Comparison of ENCODE assay signal across 8 mouse cellular contexts in the genomic region with DNA sequence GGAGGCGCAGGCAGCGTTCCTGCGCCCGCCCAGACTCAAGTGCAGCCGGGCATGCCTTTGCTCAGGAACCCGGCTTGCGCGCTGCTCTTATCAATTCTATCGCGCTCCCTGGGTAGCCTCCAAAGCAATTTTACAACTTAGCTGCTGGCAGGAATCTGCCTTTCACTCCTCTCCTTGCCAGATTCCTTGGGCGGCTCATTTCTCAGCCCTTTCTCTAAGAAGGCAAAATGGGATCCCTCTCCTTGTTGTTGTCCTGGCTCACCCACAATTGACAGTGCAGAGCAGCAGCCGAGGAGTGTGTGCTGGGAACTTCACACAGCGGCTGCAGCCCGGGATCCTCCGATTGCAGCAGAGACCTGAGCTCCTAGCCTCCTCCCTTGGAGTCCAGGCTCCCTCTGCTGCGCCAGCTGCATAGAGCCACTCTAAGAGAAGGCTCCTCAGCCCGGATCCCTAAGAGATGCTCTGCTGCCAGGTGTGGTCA. TPM values are rescaled to one million over a fixed set of nuclear protein-coding genes. Genes with fewer than 3 reads are reported as not detected.
DNase-seq lines count a peak whose midpoint lies in the region; ATAC-seq and TF ChIP-seq lines count a peak whose summit lies in the region.

Gene Unc13c (minus strand): TSS at position 326 of the 481 bp plus-strand sequence.

- no peaks in the 10 kb centered on the region for H3K4me1 ChIP-seq in lung, embryonic 14.5 days (ENCODE audit: insufficient read depth)
- H3K4me1 ChIP-seq in embryonic facial prominence, embryonic 11.5 days (ENCODE audit: control insufficient read depth, insufficient read depth, low read length): peaks cover 2% of the 10 kb centered on the region; the same call in 1 of the 2 replicates
- peaks cover 25% of the 10 kb centered on the region for H3K4me1 ChIP-seq in heart, postnatal 0 days (ENCODE audit: control insufficient read depth, insufficient read depth)
- peaks cover 9% of the 10 kb centered on the region for H3K4me1 ChIP-seq in midbrain, embryonic 11.5 days (ENCODE audit: control insufficient read depth, insufficient read depth, low read length)
- no peaks in the 10 kb centered on the region for H3K4me1 ChIP-seq in stomach, postnatal 0 days (replicated peaks; ENCODE audit: control insufficient read depth, insufficient read depth)

- no peak for TF ChIP-seq EP300 in heart, postnatal 0 days (IDR thresholded peaks at IDR 0.05; ENCODE audit: low read depth)
- no peak for TF ChIP-seq EP300 in stomach, postnatal 0 days (optimal IDR thresholded peaks at IDR 0.05)

- DNase-seq in lung, embryonic 14.5 days: peak; percentile 64
- DNase-seq in lung, adult 18-20 months: no peak
- DNase-seq in embryonic facial prominence, embryonic 11.5 days (ENCODE audit: low spot score): peak; percentile 55
- peak; percentile 47 for DNase-seq in heart, postnatal 0 days (ENCODE audit: low spot score)
- DNase-seq in layer of hippocampus, postnatal 14 days (ENCODE audit: low spot score in 2 of 2): peak; percentile 28 to 34
- peak; percentile 91 for DNase-seq in midbrain, embryonic 11.5 days (ENCODE audit: low spot score, missing footprints)
- peak; percentile 15 for DNase-seq in stomach, postnatal 0 days (ENCODE audit: low spot score)
- no peak for DNase-seq in spleen, postnatal 14 days (ENCODE audit: low spot score in 2 of 2)

- TF ChIP-seq CTCF in lung, embryonic 14.5 days (IDR thresholded peaks at IDR 0.05; ENCODE audit: low read depth): peak; percentile 33
- TF ChIP-seq CTCF in heart, postnatal 0 days (IDR thresholded peaks at IDR 0.05; ENCODE audit: low read depth): peak; percentile 39
- TF ChIP-seq CTCF in stomach, postnatal 0 days (IDR thresholded peaks at IDR 0.05; ENCODE audit: low read depth): peak; percentile 60

- ATAC-seq in lung, embryonic 14.5 days (ENCODE audit: insufficient read depth): peak; percentile 77
- ATAC-seq in embryonic facial prominence, embryonic 11.5 days (replicated peaks; ENCODE audit: insufficient number of reproducible peaks, low FRiP score, low TSS enrichment, low read depth): no peak; the same call in 1 of the 2 replicates
- peak; percentile 68 for ATAC-seq in heart, postnatal 0 days (ENCODE audit: insufficient read depth, low read depth)
- ATAC-seq in midbrain, embryonic 11.5 days (ENCODE audit: low FRiP score): peak; percentile 73
- ATAC-seq in stomach, postnatal 0 days (ENCODE audit: low FRiP score, low TSS enrichment): no peak

- H3K36me3 ChIP-seq in lung, embryonic 14.5 days (ENCODE audit: insufficient read depth): no peaks in the 10 kb centered on the region
- no peaks in the 10 kb centered on the region for H3K36me3 ChIP-seq in embryonic facial prominence, embryonic 11.5 days (replicated peaks; ENCODE audit: control insufficient read depth, insufficient read depth, low read depth, low read length)
- H3K36me3 ChIP-seq in heart, postnatal 0 days (replicated peaks; ENCODE audit: control insufficient read depth, insufficient read depth, low read length): no peaks in the 10 kb centered on the region
- H3K36me3 ChIP-seq in midbrain, embryonic 11.5 days (ENCODE audit: control insufficient read depth, insufficient read depth, low read length): no peaks in the 10 kb centered on the region
- H3K36me3 ChIP-seq in stomach, postnatal 0 days (ENCODE audit: control insufficient read depth, insufficient read depth, low read length): no peaks in the 10 kb centered on the region

- peak within 1 kb of the TSS; percentile 25 for H3K4me3 ChIP-seq in lung, embryonic 14.5 days (ENCODE audit: low read depth, low read length)
- peak within 1 kb of the TSS; percentile 18; the same call in 1 of the 2 replicates for H3K4me3 ChIP-seq in embryonic facial prominence, embryonic 11.5 days (ENCODE audit: low read depth, low read length)
- peak within 1 kb of the TSS; percentile 46 for H3K4me3 ChIP-seq in heart, postnatal 0 days (ENCODE audit: low read depth, low read length)
- H3K4me3 ChIP-seq in midbrain, embryonic 11.5 days (ENCODE audit: low read depth, low read length): peak within 1 kb of the TSS; percentile 25
- H3K4me3 ChIP-seq in stomach, postnatal 0 days (ENCODE audit: low read depth, low read length): peak within 1 kb of the TSS; percentile 35

- H3K9ac ChIP-seq in lung, embryonic 14.5 days: no peak within 1 kb of the TSS; the same call in none of the 2 replicates
- peak within 1 kb of the TSS; percentile 22; the same call in 1 of the 2 replicates for H3K9ac ChIP-seq in embryonic facial prominence, embryonic 11.5 days (replicated peaks; ENCODE audit: low read length)
- H3K9ac ChIP-seq in heart, postnatal 0 days (replicated peaks; ENCODE audit: low read depth, low read length): peak within 1 kb of the TSS; percentile 9
- peak within 1 kb of the TSS; percentile 55 for H3K9ac ChIP-seq in midbrain, embryonic 11.5 days (ENCODE audit: low read length)
- peak within 1 kb of the TSS; percentile 38 for H3K9ac ChIP-seq in stomach, postnatal 0 days (ENCODE audit: low read length)

- no peak within 1 kb of the TSS for H3K27ac ChIP-seq in lung, embryonic 14.5 days (ENCODE audit: low read depth)
- no peak within 1 kb of the TSS for H3K27ac ChIP-seq in embryonic facial prominence, embryonic 11.5 days (replicated peaks; ENCODE audit: low read depth, low read length)
- H3K27ac ChIP-seq in heart, postnatal 0 days (ENCODE audit: low read depth): no peak within 1 kb of the TSS
- no peak within 1 kb of the TSS for H3K27ac ChIP-seq in midbrain, embryonic 11.5 days (ENCODE audit: low read depth, low read length)
- no peak within 1 kb of the TSS for H3K27ac ChIP-seq in stomach, postnatal 0 days (replicated peaks)

- peak within 1 kb of the TSS; percentile 60 for H3K4me2 ChIP-seq in lung, embryonic 14.5 days
- peak within 1 kb of the TSS; percentile 57 for H3K4me2 ChIP-seq in embryonic facial prominence, embryonic 11.5 days (ENCODE audit: low read depth, low read length)
- peak within 1 kb of the TSS; percentile 60 for H3K4me2 ChIP-seq in heart, postnatal 0 days (ENCODE audit: low read depth, low read length)
- H3K4me2 ChIP-seq in midbrain, embryonic 11.5 days: peak within 1 kb of the TSS; percentile 45
- peak within 1 kb of the TSS; percentile 53 for H3K4me2 ChIP-seq in stomach, postnatal 0 days (replicated peaks; ENCODE audit: low read depth)

- peaks cover 13% of the 10 kb centered on the region; the same call in 1 of the 2 replicates for H3K27me3 ChIP-seq in lung, embryonic 14.5 days (ENCODE audit: insufficient read depth, low read length)
- H3K27me3 ChIP-seq in embryonic facial prominence, embryonic 11.5 days (ENCODE audit: control insufficient read depth, insufficient read depth, low read length): no peaks in the 10 kb centered on the region
- H3K27me3 ChIP-seq in heart, postnatal 0 days (ENCODE audit: control insufficient read depth, insufficient read depth, low read length): no peaks in the 10 kb centered on the region
- peaks cover 3% of the 10 kb centered on the region; the same call in 1 of the 2 replicates for H3K27me3 ChIP-seq in midbrain, embryonic 11.5 days (ENCODE audit: control insufficient read depth, insufficient read depth, low read length)
- no peaks in the 10 kb centered on the region for H3K27me3 ChIP-seq in stomach, postnatal 0 days (ENCODE audit: control insufficient read depth, insufficient read depth, low read length)

- no peaks in the 10 kb centered on the region for H3K9me3 ChIP-seq in lung, embryonic 14.5 days (ENCODE audit: low read depth, low read length)
- no peaks in the 10 kb centered on the region for H3K9me3 ChIP-seq in embryonic facial prominence, embryonic 11.5 days (replicated peaks; ENCODE audit: control insufficient read depth, low read length)
- H3K9me3 ChIP-seq in heart, postnatal 0 days (replicated peaks; ENCODE audit: control insufficient read depth, low read length): no peaks in the 10 kb centered on the region
- no peaks in the 10 kb centered on the region for H3K9me3 ChIP-seq in midbrain, embryonic 11.5 days (ENCODE audit: control insufficient read depth, low read length)
- no peaks in the 10 kb centered on the region for H3K9me3 ChIP-seq in stomach, postnatal 0 days (ENCODE audit: control insufficient read depth, low read length)

- WGBS in lung, embryonic 14.5 days: under 1% methylated on average over 17 of the region's 17 CpGs
- 1% methylated on average over 17 of the region's 17 CpGs for WGBS in embryonic facial prominence, embryonic 11.5 days
- 2% methylated on average over 17 of the region's 17 CpGs for WGBS in heart, postnatal 0 days
- 2% methylated on average over 17 of the region's 17 CpGs for WGBS in midbrain, embryonic 11.5 days
- 1% methylated on average over 17 of the region's 17 CpGs for WGBS in stomach, postnatal 0 days

RNA-seq across cellular contexts. Expression of gene Unc13c, which starts in this region (rescaled TPM):
- polyA plus RNA-seq in lung, embryonic 14.5 days (2014; fragmentation: Nextera tagmentation; extraction: Ambion mirVana): 0.18 and 0.34 TPM in 2 replicates
- polyA plus RNA-seq in embryonic facial prominence, embryonic 11.5 days (2014; fragmentation: Nextera tagmentation; extraction: Ambion mirVana): 0.17 and 0.25 TPM in 2 replicates
- 0.88 and 1.7 TPM in 2 replicates for total RNA-seq in heart, postnatal 0 days (2014; rRNA removed; ENCODE audit: low replicate concordance)
- 0.57 and 0.66 TPM in 2 replicates for polyA plus RNA-seq in heart, postnatal 0 days (2015; fragmentation: Nextera tagmentation; extraction: Ambion mirVana)
- total RNA-seq in layer of hippocampus, postnatal 14 days (2021): 10 to 100 TPM; 10.6 to 14.9 TPM
- 0.21 and 0.26 TPM in 2 replicates for polyA plus RNA-seq in midbrain, embryonic 11.5 days (2014; fragmentation: Nextera tagmentation; extraction: Ambion mirVana)
- polyA plus RNA-seq in stomach, postnatal 0 days (2015; fragmentation: Nextera tagmentation; extraction: Ambion mirVana): 0.92 and 0.93 TPM in 2 replicates

Comparison
In these comparisons a context has a peak if more than half of its experiments do, and no peak if none do; other contexts are left out.
1. Peak in DNase-seq, ATAC-seq, H3K4me3 ChIP-seq and H3K4me2 ChIP-seq in lung, embryonic 14.5 days; RNA of the gene not detected or under 1 TPM.
2. Peak in DNase-seq, H3K4me3 ChIP-seq, H3K9ac ChIP-seq and H3K4me2 ChIP-seq in embryonic facial prominence, embryonic 11.5 days; RNA of the gene not detected or under 1 TPM.
3. Peak in DNase-seq, ATAC-seq, H3K4me3 ChIP-seq, H3K9ac ChIP-seq and H3K4me2 ChIP-seq in midbrain, embryonic 11.5 days; RNA of the gene not detected or under 1 TPM.
4. Peak in DNase-seq, H3K4me3 ChIP-seq, H3K9ac ChIP-seq and H3K4me2 ChIP-seq in stomach, postnatal 0 days; RNA of the gene not detected or under 1 TPM.
5. DNase-seq: peak in heart, postnatal 0 days (single experiment) and layer of hippocampus, postnatal 14 days (2 of 2); none in lung, adult 18-20 months (0 of 2) and spleen, postnatal 14 days (0 of 2).
6. Peak in every context shown above with its lines, with median percentiles within 50 percentile points of each other: H3K4me2 ChIP-seq, H3K4me3 ChIP-seq and CTCF ChIP-seq.